Mouse (Mus musculus) central nervous system, embryonic 14 days (tissue): ENCODE measurements around the gene Krt25. TPM values are rescaled to one million over a fixed set of nuclear protein-coding genes. Genes with fewer than 3 reads are reported as not detected.

Experiments
- polyA plus RNA-seq: library from polyadenylated mRNA; depleted of rRNA; stranded (reverse); fragments of >200 nt; gene quantifications from 2 replicates; pipeline ENCODE4 v1.2.3, GENCODE M21; 2012; rRNA removed

Krt25 gene
- 0.06 and 0.07 TPM in 2 replicates for polyA plus RNA-seq

DNA sequence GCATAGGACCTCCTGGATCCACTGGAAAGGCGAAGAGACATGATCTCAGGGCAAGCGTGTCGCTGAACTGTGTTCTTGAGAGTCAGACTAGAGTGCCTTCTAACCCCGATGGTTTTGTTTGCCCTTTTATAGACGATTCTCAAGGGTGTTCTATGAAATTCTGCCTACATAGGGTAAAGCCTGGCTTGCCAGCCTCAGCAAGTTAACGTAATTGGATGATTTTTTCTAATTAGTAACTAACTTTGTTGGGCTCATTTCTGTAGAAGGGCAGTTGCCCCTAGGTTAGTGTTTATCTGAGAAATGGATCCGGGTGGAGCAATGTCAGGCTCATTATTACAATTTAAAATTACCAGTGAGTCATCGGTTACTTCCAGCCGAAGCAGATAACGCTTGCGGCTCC, at the start of gene Krt25:
Gene Krt25, minus strand, starts transcription at position 101 of the 400 bp plus-strand sequence.

DNA sequence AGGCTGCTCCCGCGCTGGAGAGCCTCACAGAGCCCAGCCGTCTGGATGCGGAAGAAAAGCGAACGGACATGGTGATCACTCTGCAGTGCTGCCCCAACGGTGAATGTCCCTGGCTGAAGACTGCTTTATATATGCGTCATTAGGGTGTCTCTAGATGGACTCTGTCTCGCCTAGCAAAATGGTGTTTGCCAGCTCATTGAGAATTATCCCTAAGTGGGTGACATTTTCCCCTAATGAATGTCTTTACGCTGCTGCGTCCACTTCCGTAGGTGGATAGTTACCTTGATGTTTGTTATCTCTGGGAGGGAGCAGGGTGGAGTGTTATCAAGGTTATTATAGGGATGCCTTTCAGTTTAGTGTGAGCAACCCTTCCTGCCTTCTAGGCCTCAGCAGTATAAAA, 28.3 kb upstream of the Krt25 start, which contains the start of gene Krt27:
Gene Krt27, minus strand, starts transcription at position 101 of the 400 bp plus-strand sequence.

DNA sequence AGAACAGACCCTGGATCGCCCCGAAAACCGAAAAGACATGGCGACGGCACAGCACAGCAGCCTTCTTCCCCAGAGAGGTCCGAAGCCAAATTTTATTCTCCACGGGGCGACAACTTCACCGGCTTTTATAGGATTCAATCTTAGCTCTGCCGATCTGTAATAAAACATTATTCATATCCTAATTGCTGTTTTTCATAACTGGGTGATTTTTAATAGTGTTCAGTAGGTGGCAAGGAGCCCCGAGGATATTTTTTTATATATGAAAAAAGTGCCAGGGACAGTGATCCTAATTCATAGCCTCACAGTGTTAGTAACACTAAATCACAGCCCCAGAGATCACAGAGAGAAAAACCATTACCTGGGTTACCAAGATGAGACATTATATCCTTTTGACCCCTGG, 15.1 kb upstream of the Krt25 start, which contains the start of gene Krt26:
Gene Krt26, minus strand, starts transcription at position 101 of the 400 bp plus-strand sequence.

GRCm38 (mm10) chr11:99284833-99285312, 37.9 kb downstream of the Krt25 start, which contains the start of gene Krt24:
Gene Krt24 (minus strand): TSS chr11:99285262.

Other genes starting within 250 kb of the Krt25 start
- gene Tns4, start 233.6 kb downstream of the Krt25 start, polyA plus RNA-seq, result 0.14 and 0.23 TPM in 2 replicates
- gene Ccr7, start 167.9 kb downstream of the Krt25 start, polyA plus RNA-seq, result 0.22 and 0.45 TPM in 2 replicates
- 293 and 337 TPM in 2 replicates for gene Smarce1, start 91.9 kb downstream of the Krt25 start, polyA plus RNA-seq
- 1.5 and 1.6 TPM in 2 replicates for gene Krt222, start 78.9 kb downstream of the Krt25 start, polyA plus RNA-seq
- gene Krt24, start 37.7 kb downstream of the Krt25 start, polyA plus RNA-seq, result 0.04 and 0.09 TPM in 2 replicates
- gene Krt26, start 15.0 kb upstream of the Krt25 start, polyA plus RNA-seq, result 0.09 and 0.12 TPM in 2 replicates
- gene Krt27, start 28.2 kb upstream of the Krt25 start, polyA plus RNA-seq, result 0.07 and 0.09 TPM in 2 replicates
- gene Krt28, start 52.0 kb upstream of the Krt25 start, polyA plus RNA-seq, result 0.15 and 0.26 TPM in 2 replicates
- 15.8 and 24.0 TPM in 2 replicates for gene Krt10, start 66.4 kb upstream of the Krt25 start, polyA plus RNA-seq
- gene Krt12, start 99.3 kb upstream of the Krt25 start, polyA plus RNA-seq, result 0.07 and 0.14 TPM in 2 replicates
- 0.08 and 0.09 TPM in 2 replicates for gene Krt20, start 115.2 kb upstream of the Krt25 start, polyA plus RNA-seq
- gene Krt23, start 170.2 kb upstream of the Krt25 start, polyA plus RNA-seq, result 0.02 and 0.49 TPM in 2 replicates
- gene Krt39, start 198.4 kb upstream of the Krt25 start, polyA plus RNA-seq, result not detected in 2 replicates
- not detected in 2 replicates for gene Krt40, start 220.2 kb upstream of the Krt25 start, polyA plus RNA-seq
- gene Krtap3-3, start 227.9 kb upstream of the Krt25 start, polyA plus RNA-seq, result not detected in 2 replicates
- gene Krtap3-2, start 233.9 kb upstream of the Krt25 start, polyA plus RNA-seq, result not detected in 2 replicates
- gene Gm11939, start 236.5 kb upstream of the Krt25 start, polyA plus RNA-seq, result not detected in 2 replicates
- not detected in 2 replicates for gene Krtap3-1, start 243.7 kb upstream of the Krt25 start, polyA plus RNA-seq